Mouse (Mus musculus) brain, embryonic 14.5 days (tissue): ENCODE measurements at regions not wholly inside any gene's neighbourhood (a gene's known extent, or its start where the extent isn't known, plus 50 kb on each side); places are given as distances from the start of the nearest gene placed in this dataset.

ENCODE experiments used
- CTCF ChIP-seq: fragments of 200-500 bp; IDR thresholded peaks from 2 replicates; pipeline ENCODE4 v1.5.1; 2012; ENCODE audit warnings: inconsistent platforms, mild to moderate bottlenecking, moderate library complexity, borderline replicate concordance; ENCODE audit not compliant: insufficient read depth, insufficient read length; ENCODE audit errors: extremely low read depth
- POLR2A ChIP-seq: fragments of 200-500 bp; IDR thresholded peaks from 2 replicates; pipeline ENCODE4 v1.6.1; 2012; ENCODE audit warnings: mild to moderate bottlenecking, inconsistent platforms, borderline replicate concordance; ENCODE audit not compliant: poor library complexity, insufficient read depth, insufficient read length, severe bottlenecking; ENCODE audit errors: extremely low read depth

- no peak for TF ChIP-seq CTCF
- no peak for TF ChIP-seq POLR2A
These were observed 90.4 kb upstream of the Slc39a10 start for GRCm38 (mm10) chr1:46983093-46983492.
